Mouse (Mus musculus) cerebellum, adult 2 months (tissue): ENCODE measurements around the gene Wdfy3. TPM values are rescaled to one million over a fixed set of nuclear protein-coding genes. Genes with fewer than 3 reads are reported as not detected.
A peak's percentile ranks its signal among the peaks of the same experiment; 100 is the strongest.

Source experiments
- DNase-seq, 2 experiments: peaks; one replicate each; pipeline ENCODE4 v3.0.0; 2021
- H3K27ac ChIP-seq: fragments of 200-500 bp; 2 replicates; pipeline ENCODE4 v1.5.1; 2012; ENCODE audit warnings: low read length, control low read depth, inconsistent platforms; ENCODE audit not compliant: insufficient read depth
- H3K27me3 ChIP-seq: fragments of 200-500 bp; 2 replicates; pipeline ENCODE4 v1.6.1; 2012; ENCODE audit warnings: inconsistent platforms, mild to moderate bottlenecking, low read length, moderate library complexity; ENCODE audit not compliant: control insufficient read depth, insufficient read depth
- H3K4me1 ChIP-seq: fragments of 200-500 bp; 2 replicates; pipeline ENCODE4 v1.6.1; 2011; ENCODE audit warnings: low read length; ENCODE audit not compliant: control insufficient read depth, insufficient read depth
- H3K4me3 ChIP-seq: fragments of 200-500 bp; replicated peaks from 2 replicates; pipeline ENCODE3; 2011; ENCODE audit warnings: mild to moderate bottlenecking, low read depth, low read length, control low read depth; ENCODE audit not compliant: insufficient read depth
- CTCF ChIP-seq: fragments of 200-500 bp; IDR thresholded peaks from 2 replicates; pipeline ENCODE4 v1.5.1; 2011; ENCODE audit warnings: low read depth, mild to moderate bottlenecking, control low read depth, low read length, moderate library complexity, borderline replicate concordance; ENCODE audit not compliant: insufficient read depth
- POLR2A ChIP-seq: fragments of 200-500 bp; IDR thresholded peaks from 2 replicates; pipeline ENCODE4 v1.6.1; 2011; ENCODE audit warnings: low read length, control low read depth, borderline replicate concordance; ENCODE audit not compliant: insufficient read depth
- WGBS: fragments of 180-500 bp; shearing (Covaris S2); methylation state at CpG from one replicate; pipeline ENCODE4 v1.1.7; 2018; 5-methylcytosine and 5-hydroxymethylcytosine counted together
- polyA plus RNA-seq: library from polyadenylated mRNA; depleted of rRNA; stranded (reverse); fragments of >200 nt; gene quantifications from 2 replicates; pipeline ENCODE4 v1.2.3, GENCODE M21; 2012

The Wdfy3 gene
- polyA plus RNA-seq, 1 experiment: 75.4 TPM

- H3K27me3 ChIP-seq: no peaks in the 10 kb centered on the region
- no peak for DNase-seq
- H3K4me3 ChIP-seq: no peak overlapping the region
- 63% methylated on average over 10 of the region's 10 CpGs for WGBS
- no peaks in the 10 kb centered on the region for H3K4me1 ChIP-seq
- no peak overlapping the region for H3K27ac ChIP-seq
- TF ChIP-seq CTCF (no peak), POLR2A (no peak)
These were observed 250.5 kb downstream of the Wdfy3 start for GRCm38 (mm10) chr5:101819216-101819615.

DNA sequence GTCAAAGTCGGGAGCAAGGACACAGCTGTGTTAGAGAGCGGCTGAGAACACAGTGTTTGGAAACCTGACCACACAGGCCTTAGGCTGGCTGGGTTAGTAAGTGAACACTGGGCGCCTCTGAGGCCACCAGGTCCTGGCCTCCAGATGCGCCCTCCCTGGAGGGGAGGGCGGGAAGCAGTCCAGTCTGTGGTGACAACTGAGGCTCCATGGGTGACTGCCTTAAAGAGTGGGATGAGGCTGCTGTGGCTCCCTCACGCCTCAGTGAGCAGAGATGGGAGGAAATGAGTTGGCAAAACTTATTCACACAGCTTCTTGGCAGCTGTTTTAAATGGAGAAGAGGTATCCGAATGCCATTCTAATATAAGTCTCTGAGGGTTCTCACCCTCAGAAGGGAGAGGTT is 252.9 kb downstream of the Wdfy3 start:
- no peak for DNase-seq
- Histone ChIP-seq H3K4me3 (no peak overlapping the region), H3K27me3 (no peaks in the 10 kb centered on the region), H3K4me1 (no peaks in the 10 kb centered on the region; the same call in 1 of the 2 replicates), H3K27ac (no peak overlapping the region)
- TF ChIP-seq POLR2A: no peak
- TF ChIP-seq CTCF: no peak
- 50% methylated on average over 7 of the region's 7 CpGs for WGBS

- Histone ChIP-seq H3K4me3 (no peak overlapping the region), H3K27ac (no peak overlapping the region), H3K27me3 (no peaks in the 10 kb centered on the region), H3K4me1 (peaks cover 4% of the 10 kb centered on the region)
- 55% methylated on average over 6 of the region's 6 CpGs for WGBS
- TF ChIP-seq CTCF (peak; percentile 62), POLR2A (no peak)
- DNase-seq: peak; percentile 53 to 77
These were observed 258.2 kb downstream of the Wdfy3 start for GRCm38 (mm10) chr5:101811296-101812169.

GRCm38 (mm10) chr5:101802358-101803022 is 267.2 kb downstream of the Wdfy3 start:
- no peak for DNase-seq
- Histone ChIP-seq H3K27me3 (no peaks in the 10 kb centered on the region), H3K27ac (no peak overlapping the region), H3K4me3 (no peak overlapping the region), H3K4me1 (no peaks in the 10 kb centered on the region)
- 86% methylated on average over 9 of the region's 9 CpGs for WGBS
- TF ChIP-seq POLR2A (no peak), CTCF (no peak)

GRCm38 (mm10) chr5:101801891-101802290 is 267.8 kb downstream of the Wdfy3 start:
- DNase-seq: no peak
- Histone ChIP-seq H3K4me3 (no peak overlapping the region), H3K27ac (no peak overlapping the region), H3K4me1 (no peaks in the 10 kb centered on the region), H3K27me3 (no peaks in the 10 kb centered on the region)
- no peak for TF ChIP-seq POLR2A
- TF ChIP-seq CTCF: no peak
- WGBS: 73% methylated on average over 2 of the region's 2 CpGs

GRCm38 (mm10) chr5:101792665-101793064 is 277.1 kb downstream of the Wdfy3 start:
- no peak overlapping the region for H3K4me3 ChIP-seq
- WGBS: 79% methylated on average over 4 of the region's 4 CpGs
- no peaks in the 10 kb centered on the region for H3K4me1 ChIP-seq
- no peaks in the 10 kb centered on the region for H3K27me3 ChIP-seq
- no peak for DNase-seq
- no peak overlapping the region for H3K27ac ChIP-seq
- TF ChIP-seq CTCF: no peak
- TF ChIP-seq POLR2A: no peak

GRCm38 (mm10) chr5:101790560-101790959 is 279.2 kb downstream of the Wdfy3 start:
- TF ChIP-seq POLR2A (no peak), CTCF (no peak)
- Histone ChIP-seq H3K27ac (no peak overlapping the region), H3K4me3 (no peak overlapping the region), H3K27me3 (no peaks in the 10 kb centered on the region), H3K4me1 (no peaks in the 10 kb centered on the region)
- 59% methylated on average over 5 of the region's 5 CpGs for whole genome bisulfite sequencing
- DNase-seq: no peak

GRCm38 (mm10) chr5:101789770-101790169 is 280.0 kb downstream of the Wdfy3 start:
- no peak for TF ChIP-seq CTCF
- no peak for TF ChIP-seq POLR2A
- no peak overlapping the region for H3K27ac ChIP-seq
- H3K27me3 ChIP-seq: no peaks in the 10 kb centered on the region
- H3K4me1 ChIP-seq: no peaks in the 10 kb centered on the region
- no peak for DNase-seq
- H3K4me3 ChIP-seq: no peak overlapping the region
